In genomic region chr7:44901230-44901722, GRCm38 (mm10) we compare ENCODE assay signal across 8 mouse cellular contexts. TPM values are rescaled to one million over a fixed set of nuclear protein-coding genes. Genes with fewer than 3 reads are reported as not detected.
DNase-seq lines count a peak whose midpoint lies in the region; ATAC-seq lines count a peak whose summit lies in the region.

No protein-coding gene starts in this region.

- peaks cover 29% of the 10 kb centered on the region for H3K4me1 ChIP-seq in heart, embryonic 12.5 days (replicated peaks)
- peaks cover 29% of the 10 kb centered on the region for H3K4me1 ChIP-seq in limb, embryonic 13.5 days
- H3K4me1 ChIP-seq in midbrain, embryonic 13.5 days (replicated peaks) = peaks cover 44% of the 10 kb centered on the region

- ATAC-seq in heart, embryonic 12.5 days (ENCODE audit: insufficient number of reproducible peaks, low FRiP score) = peak; percentile 49
- peak; percentile 55 for ATAC-seq in granulocyte monocyte progenitor cell, adult 5-6 weeks (replicated peaks; ENCODE audit: poor library complexity, severe bottlenecking)
- ATAC-seq in limb, embryonic 13.5 days (ENCODE audit: low FRiP score, low read depth) = peak; percentile 41
- ATAC-seq in midbrain, embryonic 13.5 days = peak; percentile 31; the same call in 1 of the 2 replicates

- no peak overlapping the region for H3K9ac ChIP-seq in heart, embryonic 12.5 days
- H3K9ac ChIP-seq in limb, embryonic 13.5 days = peak overlapping the region; percentile 46; the same call in 1 of the 2 replicates
- peak overlapping the region; percentile 49 for H3K9ac ChIP-seq in midbrain, embryonic 13.5 days (replicated peaks)

- peak overlapping the region; percentile 28 for H3K4me3 ChIP-seq in heart, embryonic 12.5 days
- H3K4me3 ChIP-seq in limb, embryonic 13.5 days = peak overlapping the region; percentile 28
- H3K4me3 ChIP-seq in midbrain, embryonic 13.5 days (replicated peaks) = peak overlapping the region; percentile 18

- H3K9me3 ChIP-seq in heart, embryonic 12.5 days (replicated peaks) = no peaks in the 10 kb centered on the region
- H3K9me3 ChIP-seq in limb, embryonic 13.5 days = no peaks in the 10 kb centered on the region
- H3K9me3 ChIP-seq in midbrain, embryonic 13.5 days = no peaks in the 10 kb centered on the region

- H3K27ac ChIP-seq in heart, embryonic 12.5 days (ENCODE audit: poor library complexity, severe bottlenecking) = peak overlapping the region; percentile 47; the same call in 1 of the 2 replicates
- peak overlapping the region; percentile 16 for H3K27ac ChIP-seq in limb, embryonic 13.5 days
- peak overlapping the region; percentile 47; the same call in 1 of the 2 replicates for H3K27ac ChIP-seq in midbrain, embryonic 13.5 days

- peaks cover 77% of the 10 kb centered on the region for H3K36me3 ChIP-seq in heart, embryonic 12.5 days
- peaks cover 73% of the 10 kb centered on the region for H3K36me3 ChIP-seq in limb, embryonic 13.5 days
- peaks cover 76% of the 10 kb centered on the region for H3K36me3 ChIP-seq in midbrain, embryonic 13.5 days

- 20% methylated on average over 21 of the region's 21 CpGs for WGBS in heart, embryonic 12.5 days
- WGBS in limb, embryonic 13.5 days = 16% methylated on average over 21 of the region's 21 CpGs
- WGBS in midbrain, embryonic 13.5 days = 14% methylated on average over 21 of the region's 21 CpGs

- H3K27me3 ChIP-seq in heart, embryonic 12.5 days (replicated peaks) = no peaks in the 10 kb centered on the region
- no peaks in the 10 kb centered on the region for H3K27me3 ChIP-seq in limb, embryonic 13.5 days
- H3K27me3 ChIP-seq in midbrain, embryonic 13.5 days = no peaks in the 10 kb centered on the region

- no peak for DNase-seq in heart, adult 11 months
- DNase-seq in adrenal gland, postnatal 36 days = peak; percentile 25 to 64
- DNase-seq in thymus, postnatal 10 days (ENCODE audit: low spot score in 2 of 2) = peak; percentile 64 to 67
- no peak for DNase-seq in ovary, postnatal 10 days (ENCODE audit: low spot score)

- peak overlapping the region; percentile 63 for H3K4me2 ChIP-seq in heart, embryonic 12.5 days
- H3K4me2 ChIP-seq in limb, embryonic 13.5 days (replicated peaks) = peak overlapping the region; percentile 58
- H3K4me2 ChIP-seq in midbrain, embryonic 13.5 days (replicated peaks) = peak overlapping the region; percentile 46

RNA-seq across cellular contexts. Expression of gene Fuz, which starts 5.4 kb away (rescaled TPM):
- 12.0 and 12.6 TPM in 2 replicates for polyA plus RNA-seq in heart, embryonic 12.5 days (2016; fragmentation: Nextera tagmentation; extraction: Ambion mirVana)
- 10 to 100 TPM; 24.9 to 25.8 TPM for total RNA-seq in adrenal gland, postnatal 36 days (2021)
- 13.6 TPM in 2 replicates for total RNA-seq in granulocyte monocyte progenitor cell, adult 5-6 weeks (2014; fragmentation: Nextera tagmentation)
- 16.5 and 18.0 TPM in 2 replicates for total RNA-seq in granulocyte monocyte progenitor cell, adult 5-6 weeks (2017)
- polyA plus RNA-seq in limb, embryonic 13.5 days (2015; fragmentation: Nextera tagmentation; extraction: Ambion mirVana) = 23.0 and 25.8 TPM in 2 replicates
- polyA plus RNA-seq in midbrain, embryonic 13.5 days (2015; fragmentation: Nextera tagmentation; extraction: Ambion mirVana) = 24.2 and 26.9 TPM in 2 replicates

RNA-seq across cellular contexts. Expression of gene Med25, which starts 8.8 kb away (rescaled TPM):
- 76.8 and 81.2 TPM in 2 replicates for polyA plus RNA-seq in heart, embryonic 12.5 days (2016; fragmentation: Nextera tagmentation; extraction: Ambion mirVana)
- total RNA-seq in adrenal gland, postnatal 36 days (2021) = 10 to 100 TPM; 86.1 to 97.1 TPM
- total RNA-seq in granulocyte monocyte progenitor cell, adult 5-6 weeks (2014; fragmentation: Nextera tagmentation) = 26.7 and 51.2 TPM in 2 replicates
- 9.2 and 15.6 TPM in 2 replicates for total RNA-seq in granulocyte monocyte progenitor cell, adult 5-6 weeks (2017)
- 118 and 119 TPM in 2 replicates for polyA plus RNA-seq in limb, embryonic 13.5 days (2015; fragmentation: Nextera tagmentation; extraction: Ambion mirVana)
- 151 and 162 TPM in 2 replicates for polyA plus RNA-seq in midbrain, embryonic 13.5 days (2015; fragmentation: Nextera tagmentation; extraction: Ambion mirVana)

RNA-seq across cellular contexts. Expression of gene Ap2a1, which starts 28.0 kb away (rescaled TPM):
- polyA plus RNA-seq in heart, embryonic 12.5 days (2016; fragmentation: Nextera tagmentation; extraction: Ambion mirVana) = 74.5 and 77.2 TPM in 2 replicates
- total RNA-seq in adrenal gland, postnatal 36 days (2021) = 100 to 1,000 TPM in 1 of 2 experiments, 10 to 100 TPM in 1; 95.0 to 106 TPM
- total RNA-seq in granulocyte monocyte progenitor cell, adult 5-6 weeks (2014; fragmentation: Nextera tagmentation) = 40.8 and 84.2 TPM in 2 replicates
- total RNA-seq in granulocyte monocyte progenitor cell, adult 5-6 weeks (2017) = 28.6 and 30.1 TPM in 2 replicates
- 76.1 and 81.6 TPM in 2 replicates for polyA plus RNA-seq in limb, embryonic 13.5 days (2015; fragmentation: Nextera tagmentation; extraction: Ambion mirVana)
- 98.1 and 98.6 TPM in 2 replicates for polyA plus RNA-seq in midbrain, embryonic 13.5 days (2015; fragmentation: Nextera tagmentation; extraction: Ambion mirVana)

RNA-seq across cellular contexts. Expression of gene Ptov1, which starts 31.7 kb away (rescaled TPM):
- polyA plus RNA-seq in heart, embryonic 12.5 days (2016; fragmentation: Nextera tagmentation; extraction: Ambion mirVana) = 308 and 321 TPM in 2 replicates
- 100 to 1,000 TPM; 215 to 274 TPM for total RNA-seq in adrenal gland, postnatal 36 days (2021)
- total RNA-seq in granulocyte monocyte progenitor cell, adult 5-6 weeks (2014; fragmentation: Nextera tagmentation) = 67.0 and 95.4 TPM in 2 replicates
- total RNA-seq in granulocyte monocyte progenitor cell, adult 5-6 weeks (2017) = 24.4 and 32.1 TPM in 2 replicates
- polyA plus RNA-seq in limb, embryonic 13.5 days (2015; fragmentation: Nextera tagmentation; extraction: Ambion mirVana) = 502 and 514 TPM in 2 replicates
- polyA plus RNA-seq in midbrain, embryonic 13.5 days (2015; fragmentation: Nextera tagmentation; extraction: Ambion mirVana) = 524 and 584 TPM in 2 replicates

RNA-seq across cellular contexts. Expression of gene Tsks, which starts 41.7 kb away (rescaled TPM):
- polyA plus RNA-seq in heart, embryonic 12.5 days (2016; fragmentation: Nextera tagmentation; extraction: Ambion mirVana) = 0.19 TPM in 1 of 2 replicates, not detected in the other
- not detected for total RNA-seq in adrenal gland, postnatal 36 days (2021)
- not detected in 2 replicates for total RNA-seq in granulocyte monocyte progenitor cell, adult 5-6 weeks (2014; fragmentation: Nextera tagmentation)
- 0.17 TPM in 1 of 2 replicates, not detected in the other for total RNA-seq in granulocyte monocyte progenitor cell, adult 5-6 weeks (2017)
- 0.23 and 0.25 TPM in 2 replicates for polyA plus RNA-seq in limb, embryonic 13.5 days (2015; fragmentation: Nextera tagmentation; extraction: Ambion mirVana)
- polyA plus RNA-seq in midbrain, embryonic 13.5 days (2015; fragmentation: Nextera tagmentation; extraction: Ambion mirVana) = 0.17 TPM in 1 of 2 replicates, not detected in the other

Comparison
In these comparisons a context has a peak if more than half of its experiments do, and no peak if none do; other contexts are left out.
1. DNase-seq: peak in adrenal gland, postnatal 36 days (2 of 2) and thymus, postnatal 10 days (2 of 2); none in heart, adult 11 months (single experiment) and ovary, postnatal 10 days (single experiment).
2. Peak in every context shown above with its lines, with median percentiles within 50 percentile points of each other: ATAC-seq, H3K27ac ChIP-seq, H3K4me2 ChIP-seq and H3K4me3 ChIP-seq.